Comparison of ENCODE assay signal across 9 mouse cellular contexts in genomic region chr1:54039062-54039461, GRCm38 (mm10).
DNase-seq lines count a peak whose midpoint lies in the region; ATAC-seq and TF ChIP-seq lines count a peak whose summit lies in the region.
"Had no signal": no experiment of that assay in that cellular context is flagged by ENCODE, and none has a peak within 500 bp of the region (broad histone marks: within the 10 kb centered on the region; RNA-seq: fewer than 3 reads in every experiment).

No protein-coding gene starts in this region.

- TF ChIP-seq CTCF in cortical plate, adult 2 months (IDR thresholded peaks at IDR 0.05; ENCODE audit: extremely low read depth, insufficient read depth, low read length): peak; percentile 50; the same call in 1 of the 2 replicates

- no peak for TF ChIP-seq POLR2A in cortical plate, adult 2 months (IDR thresholded peaks at IDR 0.05; ENCODE audit: extremely low read depth, insufficient read depth, low read length)

- H3K27me3 ChIP-seq in neural tube, embryonic 11.5 days (ENCODE audit: control insufficient read depth, insufficient read depth, low read length): no peaks in the 10 kb centered on the region
- no peaks in the 10 kb centered on the region for H3K27me3 ChIP-seq in midbrain, embryonic 12.5 days
- H3K27me3 ChIP-seq in intestine, embryonic 16.5 days (replicated peaks; ENCODE audit: control insufficient read depth, insufficient read depth, low read length): no peaks in the 10 kb centered on the region
- H3K27me3 ChIP-seq: liver, embryonic 15.5 days had no signal

- 55% methylated on average over 2 of the region's 2 CpGs for WGBS in neural tube, embryonic 11.5 days
- 55% methylated on average over 2 of the region's 2 CpGs for WGBS in midbrain, embryonic 12.5 days
- WGBS in intestine, embryonic 16.5 days: 52% methylated on average over 2 of the region's 2 CpGs

- no peak overlapping the region for H3K4me3 ChIP-seq in neural tube, embryonic 11.5 days (ENCODE audit: low read depth, low read length)
- H3K4me3 ChIP-seq in cortical plate, adult 2 months (ENCODE audit: insufficient read depth, low read length): no peak overlapping the region
- no peak overlapping the region for H3K4me3 ChIP-seq in midbrain, embryonic 12.5 days
- H3K4me3 ChIP-seq in intestine, embryonic 16.5 days (ENCODE audit: low read length): no peak overlapping the region
- H3K4me3 ChIP-seq: liver, embryonic 15.5 days had no signal

- no peaks in the 10 kb centered on the region for H3K36me3 ChIP-seq in neural tube, embryonic 11.5 days (ENCODE audit: control insufficient read depth, insufficient read depth, low read length)
- no peaks in the 10 kb centered on the region for H3K36me3 ChIP-seq in midbrain, embryonic 12.5 days
- no peaks in the 10 kb centered on the region for H3K36me3 ChIP-seq in intestine, embryonic 16.5 days (ENCODE audit: control insufficient read depth, insufficient read depth, low read length)
- H3K36me3 ChIP-seq: liver, embryonic 15.5 days had no signal

- peak; percentile 27 for DNase-seq in adrenal gland, adult 2 months
- no peak for DNase-seq in adrenal gland, adult 8-10 months
- DNase-seq in neural tube, embryonic 11.5 days (ENCODE audit: low spot score): peak; percentile 18
- DNase-seq in neural tube, embryonic 10.5 days (ENCODE audit: extremely low spot score, low spot score): no peak
- DNase-seq in kidney, adult 9 months: peak; percentile 48

- H3K27ac ChIP-seq in neural tube, embryonic 11.5 days (ENCODE audit: low read depth, low read length): no peak overlapping the region
- H3K27ac ChIP-seq in cortical plate, adult 2 months (ENCODE audit: insufficient read depth, low read length): no peak overlapping the region
- H3K27ac ChIP-seq in midbrain, embryonic 12.5 days (replicated peaks): no peak overlapping the region
- H3K27ac ChIP-seq in intestine, embryonic 16.5 days (ENCODE audit: low read length): no peak overlapping the region
- H3K27ac ChIP-seq: liver, embryonic 15.5 days had no signal

- no peaks in the 10 kb centered on the region for H3K9me3 ChIP-seq in neural tube, embryonic 11.5 days (ENCODE audit: control insufficient read depth, low read length)
- no peaks in the 10 kb centered on the region for H3K9me3 ChIP-seq in midbrain, embryonic 12.5 days
- H3K9me3 ChIP-seq in intestine, embryonic 16.5 days (ENCODE audit: control insufficient read depth, low read length): no peaks in the 10 kb centered on the region
- H3K9me3 ChIP-seq: liver, embryonic 15.5 days had no signal

- no peak overlapping the region for H3K9ac ChIP-seq in neural tube, embryonic 11.5 days (ENCODE audit: low read length)
- no peak overlapping the region for H3K9ac ChIP-seq in midbrain, embryonic 12.5 days (replicated peaks)
- H3K9ac ChIP-seq in intestine, embryonic 16.5 days (ENCODE audit: low read depth, low read length): no peak overlapping the region
- H3K9ac ChIP-seq: liver, embryonic 15.5 days had no signal

- H3K4me1 ChIP-seq in neural tube, embryonic 11.5 days (ENCODE audit: control insufficient read depth, insufficient read depth, low read length): no peaks in the 10 kb centered on the region
- peaks cover 5% of the 10 kb centered on the region; the same call in 1 of the 2 replicates for H3K4me1 ChIP-seq in cortical plate, adult 2 months (ENCODE audit: control insufficient read depth, insufficient read depth, low read length)
- H3K4me1 ChIP-seq in midbrain, embryonic 12.5 days: no peaks in the 10 kb centered on the region
- H3K4me1 ChIP-seq in intestine, embryonic 16.5 days (ENCODE audit: control insufficient read depth, insufficient read depth, low read length): no peaks in the 10 kb centered on the region
- H3K4me1 ChIP-seq: liver, embryonic 15.5 days had no signal

- peak; percentile 58; the same call in 1 of the 2 replicates for ATAC-seq in neural tube, embryonic 11.5 days (ENCODE audit: insufficient read depth, low FRiP score, low TSS enrichment)
- ATAC-seq in midbrain, embryonic 12.5 days (ENCODE audit: low FRiP score, low read depth): peak; percentile 56; the same call in 1 of the 2 replicates
- ATAC-seq in intestine, embryonic 16.5 days: no peak

- H3K4me2 ChIP-seq in neural tube, embryonic 11.5 days (ENCODE audit: low read depth): no peak overlapping the region
- no peak overlapping the region for H3K4me2 ChIP-seq in midbrain, embryonic 12.5 days (replicated peaks)
- no peak overlapping the region for H3K4me2 ChIP-seq in intestine, embryonic 16.5 days (ENCODE audit: low read depth, low read length)
- H3K4me2 ChIP-seq: liver, embryonic 15.5 days had no signal

Comparison
In these comparisons a context has a peak if more than half of its experiments do, and no peak if none do; other contexts are left out.
1. DNase-seq: peak in adrenal gland, adult 2 months (single experiment), neural tube, embryonic 11.5 days (single experiment) and kidney, adult 9 months (single experiment); none in adrenal gland, adult 8-10 months (single experiment) and neural tube, embryonic 10.5 days (single experiment).